8 mouse cellular contexts compared by ENCODE assay signal in genomic region chr6:95718031-95718968, GRCm38 (mm10). TPM values are rescaled to one million over a fixed set of nuclear protein-coding genes. Genes with fewer than 3 reads are reported as not detected.
DNase-seq lines count a peak whose midpoint lies in the region; ATAC-seq lines count a peak whose summit lies in the region.

TSS of gene Suclg2 (minus strand) at chr6:95718800.

- peak; percentile 87 for ATAC-seq in hindbrain, embryonic 13.5 days (ENCODE audit: low FRiP score)

- H3K4me1 ChIP-seq in hindbrain, embryonic 13.5 days (replicated peaks): peaks cover 6% of the 10 kb centered on the region

- H3K27me3 ChIP-seq in hindbrain, embryonic 13.5 days: no peaks in the 10 kb centered on the region

- H3K27ac ChIP-seq in hindbrain, embryonic 13.5 days: peak within 1 kb of the TSS; percentile 73

- peak within 1 kb of the TSS; percentile 88 for H3K9ac ChIP-seq in hindbrain, embryonic 13.5 days

- peak; percentile 62 for DNase-seq in WW6 (ENCODE audit: low read depth, low spot score)
- DNase-seq in cerebellum, postnatal 25 days: peak; percentile 63 to 87
- DNase-seq in frontal cortex, postnatal 25 days (ENCODE audit: low spot score in 2 of 2): peak; percentile 35 to 37
- peak; percentile 42 to 60 for DNase-seq in layer of hippocampus, postnatal 25 days (ENCODE audit: extremely low spot score in 1 of 2, low spot score in 1 of 2)
- peak; percentile 88 to 90 for DNase-seq in lung, postnatal 4 days
- peak; percentile 52 for DNase-seq in retina, postnatal 7 days (ENCODE audit: low read depth, low spot score)
- DNase-seq in urinary bladder, adult 18-20 months (ENCODE audit: low spot score in 2 of 2): peak; percentile 77 to 79

- peak within 1 kb of the TSS; percentile 82 for H3K4me3 ChIP-seq in hindbrain, embryonic 13.5 days

- WGBS in hindbrain, embryonic 13.5 days: under 1% methylated on average over 69 of the region's 74 CpGs

- H3K4me2 ChIP-seq in hindbrain, embryonic 13.5 days: peak within 1 kb of the TSS; percentile 93

- no peaks in the 10 kb centered on the region for H3K9me3 ChIP-seq in hindbrain, embryonic 13.5 days

- no peaks in the 10 kb centered on the region for H3K36me3 ChIP-seq in hindbrain, embryonic 13.5 days

RNA-seq across cellular contexts. Expression of gene Suclg2, which starts in this region (rescaled TPM):
- polyA plus RNA-seq in hindbrain, embryonic 13.5 days (2015; fragmentation: Nextera tagmentation; extraction: Ambion mirVana): 17.1 TPM in 2 replicates
- 10 to 100 TPM; 12.5 to 13.5 TPM for total RNA-seq in layer of hippocampus, postnatal 25 days (2021)

Comparison
In these comparisons a context has a peak if more than half of its experiments do, and no peak if none do; other contexts are left out.
1. Peak in every context shown above with its lines: DNase-seq, ATAC-seq, H3K4me3 ChIP-seq and H3K27ac ChIP-seq.
2. DNase-seq: peak in every context shown above with its lines; median percentile 89 in lung, postnatal 4 days; 78 in urinary bladder, adult 18-20 months; 75 in cerebellum, postnatal 25 days; 62 in WW6; 52 in retina, postnatal 7 days; 51 in layer of hippocampus, postnatal 25 days; 36 in frontal cortex, postnatal 25 days.